Mouse (Mus musculus) embryonic facial prominence, embryonic 14.5 days (tissue): ENCODE results near the gene Lamtor1. TPM values are rescaled to one million over a fixed set of nuclear protein-coding genes. Genes with fewer than 3 reads are reported as not detected.

Experiments
- ATAC-seq: fragments of 200-750 bp; cut with Nextera tagmentation; 2 replicates; pipeline ENCODE4 v1.8.0; 2017; ENCODE audit warnings: low read depth, moderate number of reproducible peaks, moderate TSS enrichment
- DNase-seq: peaks from one replicate; pipeline ENCODE4 v3.0.0-alpha.2; 2015; ENCODE audit warnings: low spot score
- H3K27ac ChIP-seq: fragments of 300-500 bp; sonication (generic); replicated peaks from 2 replicates; pipeline ENCODE4 v1.5.1; 2014; ENCODE audit warnings: low read depth, mild to moderate bottlenecking, low read length, moderate library complexity
- H3K27me3 ChIP-seq: fragments of 300-500 bp; sonication (generic); replicated peaks from 2 replicates; pipeline ENCODE4 v1.6.1; 2014; ENCODE audit warnings: low read length; ENCODE audit not compliant: control insufficient read depth, insufficient read depth
- H3K36me3 ChIP-seq: fragments of 300-500 bp; sonication (generic); 2 replicates; pipeline ENCODE4 v1.6.1; 2014; ENCODE audit warnings: low read length, mixed read lengths; ENCODE audit not compliant: control insufficient read depth, insufficient read depth
- H3K4me1 ChIP-seq: fragments of 300-500 bp; sonication (generic); 2 replicates; pipeline ENCODE4 v1.6.1; 2014; ENCODE audit warnings: antibody characterized with exemption, low read length; ENCODE audit not compliant: control insufficient read depth, insufficient read depth
- H3K4me2 ChIP-seq: fragments of 300-500 bp; sonication (generic); 2 replicates; pipeline ENCODE4 v1.6.1; 2014; ENCODE audit warnings: low read depth, mild to moderate bottlenecking, low read length, moderate library complexity, mixed read lengths
- H3K4me3 ChIP-seq: fragments of 300-500 bp; sonication (generic); 2 replicates; pipeline ENCODE4 v1.5.1; 2014; ENCODE audit warnings: low read depth, mild to moderate bottlenecking, low read length
- H3K9ac ChIP-seq: fragments of 300-500 bp; sonication (generic); 2 replicates; pipeline ENCODE4 v1.6.1; 2014; ENCODE audit warnings: low read depth, mild to moderate bottlenecking, low read length, moderate library complexity, mixed read lengths
- H3K9me3 ChIP-seq: fragments of 300-500 bp; sonication (generic); 2 replicates; pipeline ENCODE4 v1.6.1; 2016; ENCODE audit warnings: low read length; ENCODE audit not compliant: control insufficient read depth
- WGBS: fragments of 180-500 bp; shearing (Covaris S2); extraction: QIAGEN DNeasy Blood & Tissue Kit; methylation state at CpG from one replicate; pipeline ENCODE4 v1.1.7; 2014; 5-methylcytosine and 5-hydroxymethylcytosine counted together
- polyA plus RNA-seq: library from polyadenylated mRNA; unstranded; fragments of >200 nt; fragmentation: Nextera tagmentation; extraction: Ambion mirVana; gene quantifications from 2 replicates; pipeline ENCODE4 v1.2.1, GENCODE M21; 2014

Gene Lamtor1
- polyA plus RNA-seq, 1 experiment from 2014 or later = 147 TPM

DNA sequence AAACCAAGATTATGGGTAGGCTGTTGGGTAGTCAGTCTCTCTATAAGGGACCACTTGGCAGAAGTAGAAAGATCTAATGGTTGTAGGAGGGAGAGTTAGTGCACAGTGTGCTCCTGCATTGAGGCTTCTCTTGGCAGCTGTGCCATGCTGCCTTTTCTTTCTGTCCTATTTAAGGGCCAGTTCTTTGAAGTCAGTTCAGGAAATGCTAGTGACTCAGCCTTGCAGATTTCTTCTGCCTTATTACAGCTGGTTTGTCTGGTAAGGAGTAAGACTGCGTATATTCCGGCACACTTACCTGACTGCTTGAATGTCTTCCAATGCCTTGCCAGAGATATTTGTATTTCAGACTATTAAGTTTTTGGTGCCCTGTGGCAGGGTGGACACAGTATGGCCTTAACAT is 48.5 kb downstream of the Lamtor1 start:
- no peak overlapping the region for H3K4me3 ChIP-seq
- no peaks in the 10 kb centered on the region for H3K36me3 ChIP-seq
- H3K27ac ChIP-seq = no peak overlapping the region
- H3K9ac ChIP-seq = no peak overlapping the region
- no peaks in the 10 kb centered on the region for H3K9me3 ChIP-seq
- H3K4me2 ChIP-seq = no peak overlapping the region
- ATAC-seq = no peak
- 92% methylated on average over 2 of the region's 2 CpGs for WGBS
- DNase-seq = no peak
- H3K4me1 ChIP-seq = no peaks in the 10 kb centered on the region
- H3K27me3 ChIP-seq = no peaks in the 10 kb centered on the region

DNA sequence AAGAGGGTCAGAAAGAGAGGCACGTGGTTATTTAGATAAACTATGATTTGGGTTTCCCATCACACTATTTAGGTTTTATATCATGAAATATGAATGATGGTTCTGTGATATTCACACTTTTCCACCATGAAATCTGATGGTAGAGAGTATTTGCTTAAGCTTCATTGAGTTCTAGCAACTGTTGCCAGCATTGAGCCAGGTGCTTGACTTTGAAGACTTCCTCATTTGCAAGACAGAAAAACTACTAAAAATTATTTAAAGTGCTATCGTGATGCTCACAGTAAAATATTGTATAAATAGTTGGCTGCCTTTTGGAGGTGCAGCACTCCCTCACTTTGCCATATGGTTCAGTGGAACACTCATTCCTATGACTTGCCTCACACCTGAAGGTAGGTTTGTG is 49.6 kb downstream of the Lamtor1 start:
- no peaks in the 10 kb centered on the region for H3K4me1 ChIP-seq
- no peaks in the 10 kb centered on the region for H3K9me3 ChIP-seq
- 92% methylated on average over 2 of the region's 2 CpGs for WGBS
- H3K27me3 ChIP-seq = no peaks in the 10 kb centered on the region
- ATAC-seq (no peak), DNase-seq (no peak)
- no peaks in the 10 kb centered on the region for H3K36me3 ChIP-seq
- H3K4me2 ChIP-seq = no peak overlapping the region
- H3K27ac ChIP-seq = no peak overlapping the region
- no peak overlapping the region for H3K9ac ChIP-seq
- H3K4me3 ChIP-seq = no peak overlapping the region

DNA sequence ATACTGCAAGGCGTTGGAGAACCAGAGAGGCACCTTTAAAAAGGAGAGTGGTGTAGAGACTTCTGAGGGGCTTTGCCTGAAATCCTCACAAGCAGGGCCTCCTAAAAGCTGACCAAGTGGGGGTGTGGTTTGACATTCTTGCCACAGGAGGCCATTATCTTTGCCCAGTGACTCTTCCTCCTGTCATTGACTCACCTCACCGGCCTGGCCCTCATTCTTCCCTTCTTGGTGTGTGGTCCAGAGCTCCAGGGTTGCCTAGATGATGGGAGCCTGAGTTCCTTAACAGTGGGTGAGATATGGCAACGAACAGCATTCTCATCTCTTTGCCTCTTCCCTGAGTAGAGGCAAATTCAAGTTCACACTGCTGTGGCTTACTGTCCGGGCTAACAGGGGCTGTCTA is 50.2 kb downstream of the Lamtor1 start:
- no peak overlapping the region for H3K27ac ChIP-seq
- no peak for DNase-seq
- H3K4me3 ChIP-seq = no peak overlapping the region
- no peak for ATAC-seq
- no peaks in the 10 kb centered on the region for H3K36me3 ChIP-seq
- 77% methylated on average over 4 of the region's 4 CpGs for WGBS
- no peaks in the 10 kb centered on the region for H3K9me3 ChIP-seq
- no peaks in the 10 kb centered on the region for H3K4me1 ChIP-seq
- no peak overlapping the region for H3K4me2 ChIP-seq
- H3K9ac ChIP-seq = no peak overlapping the region
- H3K27me3 ChIP-seq = no peaks in the 10 kb centered on the region

DNA sequence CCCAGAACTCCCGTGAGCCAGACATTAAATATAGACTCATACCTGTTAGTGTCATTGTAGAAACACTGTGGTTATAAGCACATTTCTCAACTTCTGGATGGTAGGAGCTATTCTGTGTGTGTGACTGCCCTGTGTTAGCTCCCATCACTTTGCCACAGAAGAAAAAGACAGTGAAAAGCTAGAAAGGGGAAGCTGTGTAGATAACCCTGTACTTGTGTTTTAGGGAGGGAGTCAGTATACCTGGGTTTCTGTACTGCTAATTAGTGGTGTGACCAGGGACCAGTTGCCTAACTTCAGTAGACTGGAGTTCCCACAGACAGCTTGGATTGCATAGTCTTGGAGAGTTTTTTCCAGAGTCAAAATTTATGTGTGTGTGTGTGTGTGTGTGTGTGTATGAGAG is 50.8 kb downstream of the Lamtor1 start:
- H3K27ac ChIP-seq = no peak overlapping the region
- H3K9ac ChIP-seq = no peak overlapping the region
- H3K4me3 ChIP-seq = no peak overlapping the region
- H3K36me3 ChIP-seq = no peaks in the 10 kb centered on the region
- DNase-seq (no peak), ATAC-seq (no peak)
- no peaks in the 10 kb centered on the region for H3K9me3 ChIP-seq
- 88% methylated on average over 1 of the region's 1 CpGs for WGBS
- no peaks in the 10 kb centered on the region for H3K4me1 ChIP-seq
- H3K27me3 ChIP-seq = no peaks in the 10 kb centered on the region
- no peak overlapping the region for H3K4me2 ChIP-seq

DNA sequence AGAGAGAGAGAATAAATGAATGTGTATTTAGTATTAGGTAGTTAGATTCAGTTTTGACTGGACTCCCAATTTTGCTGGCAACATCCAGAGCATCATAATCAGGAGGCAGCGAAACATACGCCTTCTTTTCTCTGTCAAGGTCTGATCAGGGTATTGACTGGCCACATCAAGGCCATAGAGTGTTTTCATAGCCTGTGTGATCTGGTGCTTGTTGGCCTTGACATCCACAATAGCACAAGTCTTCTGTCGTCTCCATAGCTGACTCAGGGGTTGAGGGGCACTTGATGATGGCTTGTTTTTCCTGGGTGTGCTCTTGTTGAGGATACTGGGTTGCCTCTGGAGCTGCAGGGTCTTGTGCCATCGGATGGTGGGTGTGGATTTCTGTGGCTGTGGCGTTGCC is 51.2 kb downstream of the Lamtor1 start:
- no peak for ATAC-seq

DNA sequence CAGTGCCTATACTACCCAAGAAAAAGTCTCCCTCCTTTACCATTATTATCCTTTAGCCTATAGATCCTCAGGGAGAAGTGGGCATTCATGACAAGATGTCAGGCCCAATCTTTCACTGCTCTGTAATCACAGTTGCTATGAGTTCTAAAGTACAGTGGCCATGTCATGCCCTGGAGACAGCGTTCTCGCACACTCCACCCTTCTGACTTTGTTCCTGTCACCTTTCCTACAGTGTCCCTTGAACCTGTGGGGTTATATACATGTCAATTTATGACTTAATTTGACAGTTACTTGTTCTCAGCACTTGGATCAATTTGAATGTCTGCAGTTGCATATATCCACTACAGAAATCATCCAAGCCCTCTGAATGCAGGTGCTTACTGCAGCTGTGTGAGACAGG is 57.1 kb downstream of the Lamtor1 start:
- no peak overlapping the region for H3K4me3 ChIP-seq
- ATAC-seq = no peak
- no peak overlapping the region for H3K27ac ChIP-seq
- H3K9me3 ChIP-seq = no peaks in the 10 kb centered on the region
- H3K4me2 ChIP-seq = no peak overlapping the region
- H3K36me3 ChIP-seq = no peaks in the 10 kb centered on the region
- H3K9ac ChIP-seq = no peak overlapping the region
- WGBS = 89% methylated on average over 2 of the region's 2 CpGs
- H3K4me1 ChIP-seq = peaks cover 5% of the 10 kb centered on the region; the same call in 1 of the 2 replicates
- DNase-seq = no peak
- H3K27me3 ChIP-seq = no peaks in the 10 kb centered on the region

More for the DNA sequence above, 51.2 kb downstream of the Lamtor1 start:
- 94% methylated on average over 5 of the region's 5 CpGs for WGBS
- Histone ChIP-seq H3K4me2 (no peak overlapping the region), H3K27me3 (no peaks in the 10 kb centered on the region), H3K4me1 (no peaks in the 10 kb centered on the region), H3K9ac (no peak overlapping the region), H3K27ac (no peak overlapping the region), H3K4me3 (no peak overlapping the region), H3K36me3 (no peaks in the 10 kb centered on the region), H3K9me3 (no peaks in the 10 kb centered on the region)
- DNase-seq = no peak

DNA sequence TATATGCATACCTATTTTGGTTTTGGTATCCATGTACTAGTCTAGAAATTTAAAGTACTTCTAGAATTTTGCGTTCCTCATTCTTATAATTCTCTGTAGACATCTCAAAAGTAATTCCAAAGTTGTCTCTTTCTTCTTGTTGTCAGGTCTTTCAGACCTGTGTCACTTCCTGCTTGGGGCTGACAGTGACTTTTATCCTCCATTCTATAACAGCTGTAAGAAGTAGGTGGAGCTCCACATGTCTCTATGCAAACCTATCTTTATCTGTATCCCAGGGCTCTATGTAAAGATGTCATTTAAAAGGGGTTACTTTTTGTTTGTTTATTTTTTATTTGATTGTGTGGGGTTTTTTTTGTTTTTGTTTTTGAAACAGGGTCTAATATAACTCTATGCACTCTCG is 57.9 kb downstream of the Lamtor1 start:
- Histone ChIP-seq H3K4me3 (no peak overlapping the region), H3K9me3 (no peaks in the 10 kb centered on the region), H3K27me3 (no peaks in the 10 kb centered on the region), H3K4me2 (no peak overlapping the region), H3K9ac (no peak overlapping the region), H3K27ac (no peak overlapping the region), H3K4me1 (peaks cover 6% of the 10 kb centered on the region; the same call in 1 of the 2 replicates), H3K36me3 (no peaks in the 10 kb centered on the region)
- no peak for ATAC-seq
- no peak for DNase-seq
- 92% methylated on average over 2 of the region's 2 CpGs for WGBS

DNA sequence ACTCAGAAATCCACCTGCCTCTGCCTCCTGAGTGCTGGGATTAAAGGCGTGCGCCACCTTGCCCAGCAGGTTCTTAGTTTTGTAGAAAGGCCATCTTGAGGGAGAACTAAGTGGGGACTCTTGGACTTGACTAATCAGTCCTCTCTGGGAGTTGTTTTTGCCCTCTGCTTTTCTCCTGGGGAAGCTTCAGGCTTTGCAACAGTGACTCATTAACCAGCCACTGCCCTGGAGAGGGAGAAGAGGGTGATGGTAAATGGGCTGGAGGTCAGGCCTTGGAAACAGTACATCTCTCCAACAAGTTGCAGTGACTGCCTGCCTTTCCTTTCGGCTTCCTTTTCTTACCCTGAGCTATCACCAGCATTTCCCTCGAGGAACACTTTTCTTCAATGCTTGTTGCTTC is 58.8 kb downstream of the Lamtor1 start:
- DNase-seq = no peak
- no peak overlapping the region for H3K9ac ChIP-seq
- H3K4me1 ChIP-seq = peaks cover 11% of the 10 kb centered on the region; the same call in 1 of the 2 replicates
- H3K9me3 ChIP-seq = no peaks in the 10 kb centered on the region
- no peak overlapping the region for H3K27ac ChIP-seq
- H3K27me3 ChIP-seq = no peaks in the 10 kb centered on the region
- no peak for ATAC-seq
- H3K4me2 ChIP-seq = no peak overlapping the region
- H3K4me3 ChIP-seq = no peak overlapping the region
- H3K36me3 ChIP-seq = no peaks in the 10 kb centered on the region
- whole genome bisulfite sequencing = 84% methylated on average over 4 of the region's 4 CpGs

DNA sequence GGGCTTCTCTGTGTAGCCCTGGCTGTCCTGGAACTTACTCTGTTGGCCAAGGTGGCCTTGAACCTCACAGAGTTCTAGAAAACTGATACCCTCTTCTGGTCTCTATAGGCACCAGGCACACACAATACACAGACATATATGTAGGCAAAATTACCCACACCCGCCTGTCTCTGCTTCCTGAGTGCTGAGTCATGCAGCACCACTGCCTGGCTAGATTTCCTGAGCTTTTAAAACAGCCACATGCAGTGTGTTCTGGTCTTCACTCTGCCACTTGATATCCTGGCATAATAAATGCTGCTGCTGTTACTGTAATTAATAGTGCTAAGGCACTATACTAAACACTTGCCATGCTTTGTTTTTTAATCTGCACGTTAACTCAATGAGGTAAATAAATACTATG is 59.9 kb downstream of the Lamtor1 start:
- no peak overlapping the region for H3K9ac ChIP-seq
- DNase-seq = no peak

More for the DNA sequence above, 59.9 kb downstream of the Lamtor1 start:
- Histone ChIP-seq H3K27me3 (no peaks in the 10 kb centered on the region), H3K4me3 (no peak overlapping the region), H3K4me1 (peaks cover 11% of the 10 kb centered on the region; the same call in 1 of the 2 replicates), H3K4me2 (no peak overlapping the region), H3K36me3 (no peaks in the 10 kb centered on the region), H3K27ac (no peak overlapping the region), H3K9me3 (no peaks in the 10 kb centered on the region)
- 58% methylated on average over 2 of the region's 2 CpGs for WGBS
- ATAC-seq = no peak
